Mouse (Mus musculus): ENCODE data around the gene Rbm24. TPM values are rescaled to one million over a fixed set of nuclear protein-coding genes. Genes with fewer than 3 reads are reported as not detected.

Gene Rbm24
- 13.5 TPM for polyA plus RNA-seq (2014; fragmentation: Illumina TruSeq; extraction: RNeasy Lipid Tissue Mini Kit (QIAGEN cat#74804))

DNA sequence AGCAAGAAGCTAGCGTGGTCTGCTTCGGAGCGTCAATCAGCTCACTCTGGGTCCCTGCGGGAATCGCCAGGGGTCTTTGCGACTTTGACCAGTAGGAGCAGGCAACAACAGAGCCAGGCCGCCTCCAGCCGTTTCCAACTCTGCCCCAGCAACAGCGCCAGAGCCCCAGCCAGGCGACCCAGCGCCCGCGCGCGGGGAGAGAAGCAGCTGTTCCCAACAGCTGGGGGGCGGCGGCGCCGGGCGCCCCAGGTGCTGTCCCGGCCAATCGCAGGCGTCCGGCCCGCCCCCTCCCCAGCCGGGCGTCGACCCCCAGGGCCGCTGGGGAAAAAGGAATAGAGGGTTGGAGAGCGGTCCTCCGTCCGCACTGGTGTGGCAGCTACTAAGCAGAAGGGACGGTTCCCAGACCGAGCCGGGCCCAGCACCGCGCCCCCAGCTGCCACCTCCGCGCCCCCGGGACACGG lies at the start of gene Rbm24:
Rbm24 (plus strand) TSS at position 294 of the 461 bp plus-strand sequence.

Other genes with a start within 250 kb of the Rbm24 start
- 10.6 TPM for gene Stmnd1, start 144.7 kb upstream of the Rbm24 start, polyA plus RNA-seq (2014; fragmentation: Illumina TruSeq; extraction: RNeasy Lipid Tissue Mini Kit (QIAGEN cat#74804))
- 36.1 TPM for gene Cap2, start 83.4 kb downstream of the Rbm24 start, polyA plus RNA-seq (2014; fragmentation: Illumina TruSeq; extraction: RNeasy Lipid Tissue Mini Kit (QIAGEN cat#74804))